Mouse (Mus musculus) forebrain, embryonic 15.5 days (tissue): ENCODE measurements around the gene Zfp784. TPM values are rescaled to one million over a fixed set of nuclear protein-coding genes. Genes with fewer than 3 reads are reported as not detected.

ENCODE experiments used
- ATAC-seq: fragments of 200-750 bp; cut with Nextera tagmentation; replicated peaks from 2 replicates; pipeline ENCODE4 v1.8.0; 2017; ENCODE audit warnings: mild to moderate bottlenecking, moderate TSS enrichment, moderate library complexity
- H3K27ac ChIP-seq: fragments of 300-500 bp; sonication (generic); replicated peaks from 2 replicates; pipeline ENCODE4 v1.5.1; 2015; ENCODE audit warnings: mild to moderate bottlenecking, inconsistent platforms
- H3K27me3 ChIP-seq: fragments of 300-500 bp; sonication (generic); 2 replicates; pipeline ENCODE4 v1.6.1; 2015; ENCODE audit warnings: inconsistent platforms
- H3K36me3 ChIP-seq: fragments of 300-500 bp; sonication (generic); 2 replicates; pipeline ENCODE4 v1.6.1; 2015; ENCODE audit warnings: mild to moderate bottlenecking, inconsistent platforms
- H3K4me1 ChIP-seq: fragments of 300-500 bp; sonication (generic); 2 replicates; pipeline ENCODE4 v1.6.1; 2015; ENCODE audit warnings: inconsistent platforms
- H3K4me2 ChIP-seq: fragments of 300-500 bp; sonication (generic); replicated peaks from 2 replicates; pipeline ENCODE4 v1.6.1; 2015; ENCODE audit warnings: mild to moderate bottlenecking, inconsistent platforms
- H3K4me3 ChIP-seq: fragments of 300-500 bp; sonication (generic); 2 replicates; pipeline ENCODE4 v1.5.1; 2015; ENCODE audit warnings: mild to moderate bottlenecking, inconsistent platforms
- H3K9ac ChIP-seq: fragments of 300-500 bp; sonication (generic); replicated peaks from 2 replicates; pipeline ENCODE4 v1.6.1; 2015; ENCODE audit warnings: mild to moderate bottlenecking, inconsistent platforms
- H3K9me3 ChIP-seq: fragments of 300-500 bp; sonication (generic); 2 replicates; pipeline ENCODE4 v1.6.1; 2016; ENCODE audit warnings: inconsistent platforms
- WGBS: fragments of 180-500 bp; shearing (Covaris S2); methylation state at CpG from one replicate; pipeline ENCODE4 v1.1.7; 2015; ENCODE audit warnings: mixed read lengths; 5-methylcytosine and 5-hydroxymethylcytosine counted together
- polyA plus RNA-seq: library from polyadenylated mRNA; unstranded; fragments of >200 nt; fragmentation: Nextera tagmentation; extraction: Ambion mirVana; gene quantifications from 2 replicates; pipeline ENCODE4 v1.2.1, GENCODE M21; 2015

The Zfp784 gene
- polyA plus RNA-seq, 1 experiment from 2014 or later: 8.5 TPM

GRCm38 (mm10) chr7:5056651-5057263 is 18.5 kb upstream of the Zfp784 start:
- ATAC-seq: no peak
- H3K4me2 ChIP-seq: peak overlapping the region; percentile 67
- H3K9ac ChIP-seq: peak overlapping the region; percentile 78
- H3K4me1 ChIP-seq: peaks cover 68% of the 10 kb centered on the region
- no peaks in the 10 kb centered on the region for H3K36me3 ChIP-seq
- WGBS: under 1% methylated on average over 55 of the region's 55 CpGs
- no peaks in the 10 kb centered on the region for H3K9me3 ChIP-seq
- peak overlapping the region; percentile 62; the same call in 1 of the 2 replicates for H3K27ac ChIP-seq
- H3K4me3 ChIP-seq: peak overlapping the region; percentile 63
- H3K27me3 ChIP-seq: peaks cover 46% of the 10 kb centered on the region

- Histone ChIP-seq H3K4me1 (peaks cover 60% of the 10 kb centered on the region), H3K27me3 (peaks cover 46% of the 10 kb centered on the region)
These were observed 15.4 kb upstream of the Zfp784 start for GRCm38 (mm10) chr7:5053456-5054179.

GRCm38 (mm10) chr7:5052931-5053343 is 14.7 kb upstream of the Zfp784 start:
- H3K4me2 ChIP-seq: peak overlapping the region; percentile 84
- peak overlapping the region; percentile 73 for H3K4me3 ChIP-seq
- no peaks in the 10 kb centered on the region for H3K9me3 ChIP-seq
- peaks cover 59% of the 10 kb centered on the region for H3K4me1 ChIP-seq
- H3K36me3 ChIP-seq: no peaks in the 10 kb centered on the region
- no peak for ATAC-seq
- H3K27ac ChIP-seq: no peak overlapping the region
- 4% methylated on average over 45 of the region's 45 CpGs for WGBS
- H3K9ac ChIP-seq: peak overlapping the region; percentile 83
- H3K27me3 ChIP-seq: peaks cover 45% of the 10 kb centered on the region

More at GRCm38 (mm10) chr7:5053456-5054179, 15.4 kb upstream of the Zfp784 start:
- Histone ChIP-seq H3K4me3 (peak overlapping the region; percentile 73), H3K9me3 (no peaks in the 10 kb centered on the region), H3K36me3 (no peaks in the 10 kb centered on the region), H3K9ac (peak overlapping the region; percentile 83), H3K4me2 (peak overlapping the region; percentile 84), H3K27ac (no peak overlapping the region)
- ATAC-seq: no peak
- WGBS: 8% methylated on average over 32 of the region's 32 CpGs

GRCm38 (mm10) chr7:5052438-5052837 is 14.2 kb upstream of the Zfp784 start:
- H3K4me3 ChIP-seq: peak overlapping the region; percentile 73
- peak overlapping the region; percentile 84 for H3K4me2 ChIP-seq
- peaks cover 40% of the 10 kb centered on the region for H3K27me3 ChIP-seq
- WGBS: 5% methylated on average over 12 of the region's 12 CpGs
- H3K36me3 ChIP-seq: no peaks in the 10 kb centered on the region
- H3K9me3 ChIP-seq: no peaks in the 10 kb centered on the region
- ATAC-seq: no peak
- H3K4me1 ChIP-seq: peaks cover 54% of the 10 kb centered on the region
- H3K9ac ChIP-seq: peak overlapping the region; percentile 83
- H3K27ac ChIP-seq: 0 out of 2 replicates have a peak overlapping the region, but pooled peaks have one; percentile 81

GRCm38 (mm10) chr7:5051193-5052192 is 13.2 kb upstream of the Zfp784 start, which contains the start of gene Zfp580:
Gene Zfp580, plus strand, starts transcription at chr7:5051538.
- Histone ChIP-seq H3K4me2 (peak within 1 kb of the TSS; percentile 84), H3K4me3 (peak within 1 kb of the TSS; percentile 73), H3K9me3 (no peaks in the 10 kb centered on the region), H3K27me3 (peaks cover 36% of the 10 kb centered on the region), H3K9ac (peak within 1 kb of the TSS; percentile 83), H3K4me1 (peaks cover 46% of the 10 kb centered on the region), H3K27ac (peak within 1 kb of the TSS; percentile 81), H3K36me3 (no peaks in the 10 kb centered on the region)
- ATAC-seq: peak; percentile 82
- WGBS: 1% methylated on average over 64 of the region's 65 CpGs

GRCm38 (mm10) chr7:5047313-5047712 is 9.1 kb upstream of the Zfp784 start:
- no peak for ATAC-seq
- Histone ChIP-seq H3K9ac (no peak overlapping the region), H3K27me3 (no peaks in the 10 kb centered on the region), H3K4me1 (peaks cover 14% of the 10 kb centered on the region), H3K27ac (no peak overlapping the region), H3K4me2 (no peak overlapping the region), H3K4me3 (no peak overlapping the region), H3K9me3 (no peaks in the 10 kb centered on the region), H3K36me3 (no peaks in the 10 kb centered on the region)
- WGBS: 24% methylated on average over 2 of the region's 2 CpGs

GRCm38 (mm10) chr7:5046112-5046511 is 7.9 kb upstream of the Zfp784 start:
- Histone ChIP-seq H3K9ac (no peak overlapping the region), H3K27me3 (no peaks in the 10 kb centered on the region), H3K36me3 (no peaks in the 10 kb centered on the region), H3K27ac (no peak overlapping the region), H3K4me2 (no peak overlapping the region), H3K4me1 (peaks cover 8% of the 10 kb centered on the region), H3K9me3 (no peaks in the 10 kb centered on the region), H3K4me3 (no peak overlapping the region)
- no peak for ATAC-seq
- 77% methylated on average over 2 of the region's 2 CpGs for WGBS

GRCm38 (mm10) chr7:5044981-5045380 is 6.7 kb upstream of the Zfp784 start:
- H3K4me1 ChIP-seq: no peaks in the 10 kb centered on the region
- no peaks in the 10 kb centered on the region for H3K27me3 ChIP-seq
- no peaks in the 10 kb centered on the region for H3K36me3 ChIP-seq
- no peak overlapping the region for H3K4me3 ChIP-seq
- 83% methylated on average over 2 of the region's 2 CpGs for WGBS
- no peak overlapping the region for H3K4me2 ChIP-seq
- H3K9me3 ChIP-seq: no peaks in the 10 kb centered on the region
- no peak for ATAC-seq
- H3K27ac ChIP-seq: no peak overlapping the region
- no peak overlapping the region for H3K9ac ChIP-seq

GRCm38 (mm10) chr7:5038940-5039339 is 694 bp upstream of the Zfp784 start:
- H3K9ac ChIP-seq: peak overlapping the region; percentile 87
- ATAC-seq: no peak
- no peaks in the 10 kb centered on the region for H3K9me3 ChIP-seq
- 32% methylated on average over 5 of the region's 5 CpGs for WGBS
- H3K27ac ChIP-seq: 0 out of 2 replicates have a peak overlapping the region, but pooled peaks have one; percentile 98
- H3K4me2 ChIP-seq: peak overlapping the region; percentile 58
- peaks cover 22% of the 10 kb centered on the region for H3K4me1 ChIP-seq
- no peaks in the 10 kb centered on the region for H3K27me3 ChIP-seq
- peaks cover 24% of the 10 kb centered on the region for H3K36me3 ChIP-seq
- peak overlapping the region; percentile 96 for H3K4me3 ChIP-seq

- Histone ChIP-seq H3K4me1 (peaks cover 22% of the 10 kb centered on the region), H3K27me3 (no peaks in the 10 kb centered on the region), H3K27ac (peak overlapping the region; percentile 98), H3K4me2 (peak overlapping the region; percentile 58), H3K9me3 (no peaks in the 10 kb centered on the region), H3K36me3 (peaks cover 38% of the 10 kb centered on the region), H3K9ac (peak overlapping the region; percentile 87; the same call in 1 of the 2 replicates), H3K4me3 (peak overlapping the region; percentile 96)
- no peak for ATAC-seq
- 88% methylated on average over 8 of the region's 8 CpGs for WGBS
These were observed 779 bp downstream of the Zfp784 start for GRCm38 (mm10) chr7:5037467-5037866.

GRCm38 (mm10) chr7:5037026-5037425 is 1.2 kb downstream of the Zfp784 start:
- 93% methylated on average over 7 of the region's 7 CpGs for whole genome bisulfite sequencing
- no peaks in the 10 kb centered on the region for H3K9me3 ChIP-seq
- H3K4me2 ChIP-seq: no peak overlapping the region
- H3K27me3 ChIP-seq: no peaks in the 10 kb centered on the region
- H3K27ac ChIP-seq: no peak overlapping the region
- H3K36me3 ChIP-seq: peaks cover 43% of the 10 kb centered on the region
- H3K4me1 ChIP-seq: peaks cover 22% of the 10 kb centered on the region
- no peak overlapping the region for H3K9ac ChIP-seq
- no peak for ATAC-seq
- no peak overlapping the region for H3K4me3 ChIP-seq
